Mouse (Mus musculus) c-Kit-negative CD71-positive TER-119-positive erythroid progenitor cells, embryonic 14.5 days (primary cell): ENCODE data around the gene Mettl6.

Experiments
- DNase-seq: peaks from one replicate; pipeline ENCODE4 v3.0.0-alpha.2; 2013; ENCODE audit warnings: low read depth, low spot score

Gene Mettl6

GRCm38 (mm10) chr14:31494975-31495455 is at the start of gene Mettl6:
Gene Mettl6, minus strand, starts transcription at chr14:31495040.
- peak; percentile 83 for DNase-seq

- no peak for DNase-seq
These were observed 49.1 kb upstream of the Mettl6 start for GRCm38 (mm10) chr14:31543885-31544442.

GRCm38 (mm10) chr14:31537298-31537697 is 42.5 kb upstream of the Mettl6 start:
- no peak for DNase-seq

GRCm38 (mm10) chr14:31532656-31533055 is 37.8 kb upstream of the Mettl6 start:
- no peak for DNase-seq

- DNase-seq, result no peak
These were observed 36.8 kb upstream of the Mettl6 start for GRCm38 (mm10) chr14:31531506-31532148.

- no peak for DNase-seq
These were observed 36.0 kb upstream of the Mettl6 start for GRCm38 (mm10) chr14:31530847-31531246.

- no peak for DNase-seq
These were observed 30.4 kb upstream of the Mettl6 start for GRCm38 (mm10) chr14:31525040-31525810.

- no peak for DNase-seq
These were observed 26.5 kb upstream of the Mettl6 start for GRCm38 (mm10) chr14:31521318-31521717.

- no peak for DNase-seq
These were observed 24.3 kb upstream of the Mettl6 start for GRCm38 (mm10) chr14:31519165-31519564.

GRCm38 (mm10) chr14:31515895-31516294 is 21.1 kb upstream of the Mettl6 start:
- no peak for DNase-seq

GRCm38 (mm10) chr14:31510322-31510721 is 15.5 kb upstream of the Mettl6 start:
- no peak for DNase-seq

GRCm38 (mm10) chr14:31509911-31510310 is 15.1 kb upstream of the Mettl6 start:
- no peak for DNase-seq

GRCm38 (mm10) chr14:31506456-31506855 is 11.6 kb upstream of the Mettl6 start:
- no peak for DNase-seq

GRCm38 (mm10) chr14:31503406-31503805 is 8.6 kb upstream of the Mettl6 start:
- DNase-seq, result no peak

- DNase-seq, result no peak
These were observed 4.7 kb upstream of the Mettl6 start for GRCm38 (mm10) chr14:31499526-31499925.

GRCm38 (mm10) chr14:31496241-31496646 is 1.4 kb upstream of the Mettl6 start:
- DNase-seq, result peak; percentile 63

GRCm38 (mm10) chr14:31495538-31495937 is 698 bp upstream of the Mettl6 start:
- DNase-seq, result no peak

- DNase-seq, result peak; percentile 24
These were observed 378 bp downstream of the Mettl6 start, which contains the start of gene Eaf1 for GRCm38 (mm10) chr14:31494349-31494974. Gene Eaf1, plus strand, starts transcription at chr14:31494399.

- no peak for DNase-seq
These were observed 939 bp downstream of the Mettl6 start for GRCm38 (mm10) chr14:31493901-31494300.

- no peak for DNase-seq
These were observed 6.8 kb downstream of the Mettl6 start for GRCm38 (mm10) chr14:31488055-31488454.

- DNase-seq, result no peak
These were observed 8.4 kb downstream of the Mettl6 start for GRCm38 (mm10) chr14:31486465-31486864.

GRCm38 (mm10) chr14:31482417-31482816 is 12.4 kb downstream of the Mettl6 start:
- DNase-seq, result no peak
